Mouse (Mus musculus) lung, embryonic 15.5 days (tissue): ENCODE results near the gene Ntrk3. TPM values are rescaled to one million over a fixed set of nuclear protein-coding genes. Genes with fewer than 3 reads are reported as not detected.

Source experiments
- ATAC-seq: fragments of 200-750 bp; cut with Nextera tagmentation; 2 replicates; pipeline ENCODE4 v1.8.0; 2017; ENCODE audit warnings: moderate number of reproducible peaks, borderline replicate concordance; ENCODE audit not compliant: low FRiP score, low TSS enrichment; ENCODE audit errors: extremely low read depth
- H3K27ac ChIP-seq: fragments of 300-500 bp; sonication (generic); 2 replicates; pipeline ENCODE4 v1.5.1; 2015; ENCODE audit warnings: moderate library complexity, mild to moderate bottlenecking, inconsistent platforms
- H3K27me3 ChIP-seq: fragments of 300-500 bp; sonication (generic); 2 replicates; pipeline ENCODE4 v1.6.1; 2015; ENCODE audit warnings: inconsistent platforms
- H3K36me3 ChIP-seq: fragments of 300-500 bp; sonication (generic); 2 replicates; pipeline ENCODE4 v1.6.1; 2015; ENCODE audit warnings: inconsistent platforms
- H3K4me1 ChIP-seq: fragments of 300-500 bp; sonication (generic); 2 replicates; pipeline ENCODE4 v1.6.1; 2015; ENCODE audit warnings: inconsistent platforms
- H3K4me2 ChIP-seq: fragments of 300-500 bp; sonication (generic); 2 replicates; pipeline ENCODE4 v1.6.1; 2015; ENCODE audit warnings: inconsistent platforms, mild to moderate bottlenecking, moderate library complexity
- H3K4me3 ChIP-seq: fragments of 300-500 bp; sonication (generic); 2 replicates; pipeline ENCODE4 v1.5.1; 2015; ENCODE audit warnings: mild to moderate bottlenecking, inconsistent platforms
- H3K9ac ChIP-seq: fragments of 300-500 bp; sonication (generic); 2 replicates; pipeline ENCODE4 v1.6.1; 2015; ENCODE audit warnings: inconsistent platforms
- H3K9me3 ChIP-seq: fragments of 300-500 bp; sonication (generic); 2 replicates; pipeline ENCODE4 v1.6.1; 2016; ENCODE audit warnings: inconsistent platforms
- WGBS: fragments of 180-500 bp; shearing (Covaris S2); methylation state at CpG from one replicate; pipeline ENCODE4 v1.1.7; 2015; 5-methylcytosine and 5-hydroxymethylcytosine counted together
- polyA plus RNA-seq: library from polyadenylated mRNA; unstranded; fragments of >200 nt; fragmentation: Nextera tagmentation; extraction: Ambion mirVana; gene quantifications from 2 replicates; pipeline ENCODE4 v1.2.1, GENCODE M21; 2015

Ntrk3 gene
- 0.97 and 1.1 TPM in 2 replicates for polyA plus RNA-seq

GRCm38 (mm10) chr7:78737614-78738210 is at the start of gene Ntrk3:
Gene Ntrk3 (minus strand): TSS chr7:78738012.
- Histone ChIP-seq H3K27me3 (no peaks in the 10 kb centered on the region), H3K9ac (no peak within 1 kb of the TSS), H3K4me2 (no peak within 1 kb of the TSS), H3K27ac (no peak within 1 kb of the TSS), H3K36me3 (no peaks in the 10 kb centered on the region), H3K4me3 (no peak within 1 kb of the TSS), H3K9me3 (no peaks in the 10 kb centered on the region), H3K4me1 (no peaks in the 10 kb centered on the region)
- ATAC-seq, result no peak
- 68% methylated on average over 5 of the region's 5 CpGs for WGBS

DNA sequence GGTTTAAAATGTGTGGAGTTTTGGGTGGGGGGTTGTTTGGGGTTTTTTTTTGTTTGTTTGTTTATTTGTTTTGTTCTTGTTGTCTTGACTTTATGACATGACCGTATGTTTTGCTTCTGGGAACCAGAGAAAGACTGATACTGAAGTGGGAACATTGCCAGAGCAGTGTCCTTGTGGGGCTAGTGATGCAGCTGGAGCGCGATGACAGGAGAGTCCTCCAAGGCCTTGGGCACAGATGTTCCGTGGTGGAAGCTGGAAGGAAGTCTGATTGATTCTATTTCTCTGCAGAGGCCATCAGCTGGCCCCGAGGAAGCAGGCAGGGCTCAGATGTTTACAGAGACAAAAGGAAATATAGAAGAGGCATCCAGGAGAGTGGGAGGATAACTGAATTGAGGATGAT is 48.1 kb upstream of the Ntrk3 start:
- ATAC-seq, result no peak
- 61% methylated on average over 5 of the region's 5 CpGs for WGBS
- no peak overlapping the region for H3K27ac ChIP-seq
- peaks cover 20% of the 10 kb centered on the region for H3K36me3 ChIP-seq
- H3K9me3 ChIP-seq, result no peaks in the 10 kb centered on the region
- H3K4me2 ChIP-seq, result no peak overlapping the region
- no peak overlapping the region for H3K4me3 ChIP-seq
- no peak overlapping the region for H3K9ac ChIP-seq
- no peaks in the 10 kb centered on the region for H3K27me3 ChIP-seq
- H3K4me1 ChIP-seq, result peaks cover 18% of the 10 kb centered on the region

DNA sequence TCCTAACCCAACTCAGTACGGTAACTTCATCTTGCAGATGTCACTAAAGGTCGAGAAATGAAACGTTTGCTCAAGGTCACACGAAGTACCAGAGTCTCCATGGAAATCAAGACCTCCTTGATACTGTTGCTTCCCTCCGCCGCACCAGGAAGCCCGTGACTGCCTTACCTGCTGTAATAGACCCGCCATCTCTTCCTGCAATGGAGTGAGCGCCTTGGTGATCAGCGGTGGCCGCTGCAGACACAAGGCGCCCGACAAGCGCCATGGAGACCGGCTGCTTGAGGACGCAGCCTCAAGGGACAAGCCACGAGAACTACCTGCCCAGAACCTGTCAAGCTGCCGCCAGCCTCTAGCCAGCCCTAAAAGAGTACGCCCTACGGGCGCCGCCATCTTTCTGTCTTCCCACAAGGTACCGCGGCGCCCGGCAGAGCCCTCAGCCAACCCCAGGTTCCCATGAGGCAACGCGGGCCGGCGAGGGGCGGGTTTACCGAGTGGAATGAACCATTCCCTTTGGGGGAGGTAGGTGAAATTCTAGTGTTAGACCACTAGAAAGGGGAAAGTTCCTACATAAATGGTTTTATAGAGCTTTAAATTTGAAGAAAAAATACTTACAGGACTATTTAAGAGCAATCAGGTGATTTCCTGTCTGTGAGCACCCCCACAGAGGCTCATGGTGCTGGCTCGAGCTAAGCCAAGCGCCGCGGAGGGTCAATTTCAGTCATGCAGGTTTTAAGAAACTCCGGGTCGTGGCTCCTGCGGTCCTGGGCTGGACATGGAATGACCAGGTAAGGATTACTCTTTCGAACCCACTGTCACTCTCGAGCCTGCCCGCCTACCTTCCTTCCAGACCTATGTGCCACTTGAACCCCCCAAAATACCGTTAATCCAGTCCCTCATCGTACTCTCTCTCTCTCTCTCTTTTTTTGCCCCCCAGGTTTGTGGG is 45.1 kb upstream of the Ntrk3 start, which contains the start of the genes Mrps11 and Mrpl46:
Mrps11 (plus strand) TSS at position 481 of the 943 bp plus-strand sequence.
Mrpl46 (minus strand) TSS at position 893 of the 943 bp plus-strand sequence.
- Histone ChIP-seq H3K36me3 (peaks cover 22% of the 10 kb centered on the region; the same call in 1 of the 2 replicates), H3K9me3 (no peaks in the 10 kb centered on the region), H3K27me3 (no peaks in the 10 kb centered on the region), H3K4me2 (peak within 1 kb of the TSS; percentile 73), H3K27ac (peak within 1 kb of the TSS; percentile 73; the same call in 1 of the 2 replicates), H3K4me1 (peaks cover 18% of the 10 kb centered on the region), H3K9ac (peak within 1 kb of the TSS; percentile 75), H3K4me3 (peak within 1 kb of the TSS; percentile 76)
- WGBS, result under 1% methylated on average over 44 of the region's 44 CpGs
- peak; percentile 99 for ATAC-seq

DNA sequence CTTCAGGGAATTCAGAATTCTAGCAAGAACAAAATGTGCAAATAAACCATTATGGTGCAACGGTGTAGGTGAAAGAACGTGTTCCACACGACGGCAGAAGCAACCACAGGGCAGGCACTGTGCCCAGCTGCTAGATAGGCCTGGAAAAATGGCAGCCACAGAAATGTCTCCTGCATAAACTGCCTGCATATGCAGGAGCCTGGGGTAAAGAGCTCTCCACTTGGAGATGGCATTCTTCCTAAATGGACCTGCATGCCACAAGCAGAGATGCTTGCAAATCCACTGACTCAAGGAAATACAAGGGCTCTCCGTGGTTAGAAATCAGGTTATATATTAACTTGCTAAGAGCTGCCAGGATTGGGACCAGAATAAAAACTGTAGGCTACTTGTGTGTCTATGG is 40.9 kb upstream of the Ntrk3 start:
- Histone ChIP-seq H3K9ac (no peak overlapping the region), H3K4me3 (no peak overlapping the region), H3K4me2 (no peak overlapping the region), H3K9me3 (no peaks in the 10 kb centered on the region), H3K36me3 (peaks cover 56% of the 10 kb centered on the region), H3K27ac (no peak overlapping the region), H3K27me3 (no peaks in the 10 kb centered on the region), H3K4me1 (peaks cover 12% of the 10 kb centered on the region)
- WGBS, result 82% methylated on average over 5 of the region's 5 CpGs
- no peak for ATAC-seq

DNA sequence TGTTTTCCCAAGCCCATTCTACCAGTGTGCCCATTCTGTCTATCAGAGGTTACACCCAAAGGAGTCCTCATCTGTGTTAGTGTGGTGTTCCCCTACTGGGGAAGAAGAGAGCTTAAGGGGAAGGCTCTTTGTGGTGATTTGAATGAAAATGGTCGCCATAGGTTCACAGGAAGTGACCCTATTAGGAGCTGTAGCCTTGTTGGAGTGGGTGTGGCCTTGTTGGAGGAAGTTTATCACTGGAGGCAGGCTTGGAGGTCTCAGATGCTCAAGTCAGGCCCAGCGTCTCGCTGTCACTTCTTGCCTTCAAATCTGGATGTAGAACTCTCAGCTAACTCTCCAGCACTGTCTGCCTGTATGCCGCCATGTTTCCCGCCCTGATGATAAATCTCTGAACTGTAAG is 33.1 kb upstream of the Ntrk3 start:
- H3K4me2 ChIP-seq, result no peak overlapping the region
- no peaks in the 10 kb centered on the region for H3K27me3 ChIP-seq
- H3K9me3 ChIP-seq, result no peaks in the 10 kb centered on the region
- H3K4me1 ChIP-seq, result peaks cover 9% of the 10 kb centered on the region; the same call in 1 of the 2 replicates
- no peak overlapping the region for H3K9ac ChIP-seq
- no peak for ATAC-seq
- H3K27ac ChIP-seq, result no peak overlapping the region
- whole genome bisulfite sequencing, result 83% methylated on average over 5 of the region's 5 CpGs
- peaks cover 28% of the 10 kb centered on the region for H3K36me3 ChIP-seq
- H3K4me3 ChIP-seq, result no peak overlapping the region

GRCm38 (mm10) chr7:78769075-78769652 is 31.4 kb upstream of the Ntrk3 start:
- peaks cover 10% of the 10 kb centered on the region for H3K36me3 ChIP-seq
- H3K9ac ChIP-seq, result no peak overlapping the region
- no peak overlapping the region for H3K4me2 ChIP-seq
- no peak overlapping the region for H3K4me3 ChIP-seq
- no peaks in the 10 kb centered on the region for H3K9me3 ChIP-seq
- peak overlapping the region; percentile 53 for H3K27ac ChIP-seq
- 19% methylated on average over 7 of the region's 7 CpGs for WGBS
- H3K4me1 ChIP-seq, result peaks cover 9% of the 10 kb centered on the region; the same call in 1 of the 2 replicates
- ATAC-seq, result no peak
- H3K27me3 ChIP-seq, result no peaks in the 10 kb centered on the region

DNA sequence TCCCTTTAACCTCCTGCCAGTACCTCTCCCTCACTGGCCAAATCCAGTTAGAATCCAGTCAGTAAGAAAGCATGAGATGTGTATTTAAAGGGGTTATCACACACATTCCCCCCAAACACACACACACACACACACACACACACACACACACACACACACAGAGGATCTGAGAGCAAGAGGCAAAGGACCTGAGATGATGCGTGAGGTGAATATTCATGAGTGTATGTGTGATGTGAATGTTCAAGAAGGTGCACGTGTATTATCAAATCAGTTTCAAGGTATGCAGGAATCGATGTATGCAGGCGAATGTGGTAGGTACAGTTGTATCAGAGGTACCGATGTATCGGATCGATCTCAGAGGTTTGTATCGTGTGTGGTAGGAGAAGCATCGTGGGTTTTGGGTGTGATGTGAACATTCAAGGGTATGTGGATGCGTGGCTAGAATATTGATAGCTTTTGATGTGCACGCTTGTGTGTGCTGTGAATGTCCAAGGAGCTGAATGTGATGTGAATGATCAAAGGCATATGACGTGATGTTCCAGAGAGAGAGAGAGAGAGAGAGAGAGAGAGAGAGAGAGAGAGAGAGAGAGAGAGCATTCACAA is 30.2 kb upstream of the Ntrk3 start:
- no peak overlapping the region for H3K4me2 ChIP-seq
- peaks cover under 1% of the 10 kb centered on the region for H3K36me3 ChIP-seq
- H3K4me3 ChIP-seq, result no peak overlapping the region
- H3K4me1 ChIP-seq, result peaks cover 9% of the 10 kb centered on the region; the same call in 1 of the 2 replicates
- H3K9ac ChIP-seq, result no peak overlapping the region
- no peaks in the 10 kb centered on the region for H3K27me3 ChIP-seq
- no peak overlapping the region for H3K27ac ChIP-seq
- H3K9me3 ChIP-seq, result no peaks in the 10 kb centered on the region
- ATAC-seq, result no peak
- 87% methylated on average over 12 of the region's 12 CpGs for WGBS

DNA sequence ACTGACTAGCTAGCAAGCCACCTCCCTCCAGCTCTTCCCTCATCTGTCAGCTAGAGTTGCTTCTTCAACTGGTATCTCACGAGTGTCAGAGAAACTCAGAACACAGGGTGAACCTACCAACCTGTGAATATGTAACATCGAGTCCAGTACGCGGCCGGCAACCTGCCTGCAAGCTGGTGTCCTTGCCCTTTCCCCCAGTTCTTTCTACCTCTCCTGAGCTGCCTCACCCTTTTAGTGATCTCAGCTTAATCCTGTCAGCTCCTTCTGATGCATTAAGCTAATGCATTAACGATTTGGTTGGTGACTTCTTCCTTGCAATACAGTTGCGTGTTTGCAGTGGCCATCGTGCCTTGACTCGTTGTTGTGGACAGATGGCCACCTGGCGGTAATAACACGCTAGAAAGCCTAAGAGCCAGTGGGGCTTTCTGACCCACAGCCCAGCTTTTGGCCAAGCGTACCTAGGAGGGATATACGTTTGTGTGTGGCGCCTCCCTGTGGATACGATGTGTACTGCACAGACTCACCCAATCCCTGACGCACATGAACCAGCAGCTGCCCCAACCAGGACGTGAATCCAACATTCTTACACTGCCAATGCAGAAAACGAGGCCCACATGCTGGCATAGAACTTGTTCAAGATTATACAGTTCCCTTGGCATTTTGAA is 28.3 kb upstream of the Ntrk3 start:
- Histone ChIP-seq H3K9me3 (no peaks in the 10 kb centered on the region), H3K9ac (no peak overlapping the region), H3K36me3 (no peaks in the 10 kb centered on the region), H3K4me2 (no peak overlapping the region), H3K4me3 (no peak overlapping the region), H3K27me3 (no peaks in the 10 kb centered on the region), H3K27ac (no peak overlapping the region), H3K4me1 (peaks cover 9% of the 10 kb centered on the region; the same call in 1 of the 2 replicates)
- 25% methylated on average over 18 of the region's 18 CpGs for WGBS
- ATAC-seq, result peak; percentile 28; the same call in 1 of the 2 replicates

DNA sequence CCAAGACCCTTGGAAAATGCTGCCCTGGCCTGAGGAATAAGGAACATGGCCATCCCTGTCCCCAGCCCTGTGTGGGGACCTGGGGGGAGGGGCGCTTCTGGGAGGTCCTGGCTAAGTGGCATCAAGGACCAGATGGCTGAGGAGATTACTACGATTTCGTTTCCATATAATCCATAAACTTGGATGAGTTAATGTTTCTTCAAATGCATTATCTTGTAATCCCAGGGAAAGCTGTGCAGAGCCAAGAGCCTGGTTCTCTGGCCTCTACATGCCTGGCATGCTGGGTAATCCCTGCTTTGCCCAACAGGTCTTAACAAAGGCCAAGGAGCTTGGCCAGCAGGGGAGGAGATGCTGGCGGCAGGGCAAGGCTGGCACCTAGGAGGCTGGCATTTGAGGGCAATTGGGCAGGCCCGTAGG is 27.4 kb upstream of the Ntrk3 start:
- Histone ChIP-seq H3K9me3 (no peaks in the 10 kb centered on the region), H3K4me2 (no peak overlapping the region), H3K36me3 (no peaks in the 10 kb centered on the region), H3K27me3 (no peaks in the 10 kb centered on the region), H3K9ac (no peak overlapping the region), H3K27ac (no peak overlapping the region), H3K4me1 (peaks cover 9% of the 10 kb centered on the region; the same call in 1 of the 2 replicates), H3K4me3 (no peak overlapping the region)
- 68% methylated on average over 5 of the region's 5 CpGs for WGBS
- no peak for ATAC-seq

GRCm38 (mm10) chr7:78763801-78764200 is 26.0 kb upstream of the Ntrk3 start:
- no peak for ATAC-seq
- Histone ChIP-seq H3K4me1 (peaks cover 2% of the 10 kb centered on the region; the same call in 1 of the 2 replicates), H3K27me3 (no peaks in the 10 kb centered on the region), H3K4me2 (no peak overlapping the region), H3K4me3 (no peak overlapping the region), H3K36me3 (no peaks in the 10 kb centered on the region), H3K9me3 (no peaks in the 10 kb centered on the region), H3K27ac (no peak overlapping the region), H3K9ac (no peak overlapping the region)
- WGBS, result 82% methylated on average over 3 of the region's 3 CpGs

DNA sequence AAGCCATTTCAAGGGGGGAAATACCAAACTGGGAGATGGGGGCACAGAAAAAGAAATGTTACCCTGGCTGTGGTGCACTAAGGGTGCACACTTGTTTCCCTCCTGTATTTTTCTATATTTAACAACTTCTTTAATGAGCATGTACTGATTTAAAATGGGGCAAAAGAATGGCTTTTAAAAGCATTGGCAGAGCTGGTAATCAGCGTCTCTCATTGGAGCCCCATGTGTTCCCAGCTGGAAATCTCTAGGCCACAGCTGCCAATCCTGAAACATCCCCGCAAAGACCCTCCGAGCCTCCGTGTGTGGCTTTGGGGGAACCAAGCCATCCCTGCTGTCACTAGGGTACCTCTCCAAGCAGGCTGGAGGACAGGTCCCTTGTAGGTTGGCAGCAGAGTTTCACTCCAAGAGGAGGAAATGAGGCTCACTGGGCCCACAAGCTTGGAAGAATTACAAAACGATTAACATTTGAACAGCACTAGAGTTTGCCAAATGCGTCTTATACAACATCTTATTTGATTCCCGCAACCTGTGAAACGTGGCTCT is 16.7 kb upstream of the Ntrk3 start:
- Histone ChIP-seq H3K9ac (no peak overlapping the region), H3K4me1 (no peaks in the 10 kb centered on the region), H3K27me3 (no peaks in the 10 kb centered on the region), H3K27ac (no peak overlapping the region), H3K9me3 (no peaks in the 10 kb centered on the region), H3K36me3 (no peaks in the 10 kb centered on the region), H3K4me3 (no peak overlapping the region), H3K4me2 (no peak overlapping the region)
- 69% methylated on average over 8 of the region's 8 CpGs for WGBS
- no peak for ATAC-seq
